ENCODE assay signal across 21 mouse cellular contexts in genomic region chr13:44774351-44774750, GRCm38 (mm10).
"Had no signal": no experiment of that assay in that cellular context is flagged by ENCODE, and none has a peak within 500 bp of the region (broad histone marks: within the 10 kb centered on the region; RNA-seq: fewer than 3 reads in every experiment).

No protein-coding gene starts in this region.

- ATAC-seq: hindbrain, postnatal 0 days; intestine, embryonic 16.5 days; liver, embryonic 12.5 days had no signal

- H3K9ac ChIP-seq: heart, embryonic 13.5 days; heart, embryonic 15.5 days; hindbrain, embryonic 13.5 days; hindbrain, embryonic 15.5 days; limb, embryonic 12.5 days; liver, embryonic 12.5 days; liver, embryonic 14.5 days had no signal

- H3K4me3 ChIP-seq: heart, adult 2 months; heart, embryonic 13.5 days; heart, embryonic 15.5 days; hindbrain, embryonic 13.5 days; hindbrain, embryonic 15.5 days; layer of hippocampus, adult 2 months; left cerebral cortex, adult 2 months; limb, embryonic 10.5 days; limb, embryonic 12.5 days; liver, embryonic 12.5 days had no signal

- DNase-seq: gastrocnemius, postnatal 14 days; gastrocnemius, postnatal 36 days; heart, adult 2 months; heart, postnatal 14 days; heart, postnatal 36 days; kidney, adult 11 months; kidney, adult 2 months; kidney, postnatal 10 days; kidney, postnatal 4 days had no signal

- H3K27ac ChIP-seq: heart, adult 2 months; heart, embryonic 13.5 days; heart, embryonic 15.5 days; hindbrain, embryonic 13.5 days; hindbrain, embryonic 15.5 days; hindbrain, postnatal 0 days; layer of hippocampus, adult 2 months; left cerebral cortex, adult 2 months; limb, embryonic 10.5 days; limb, embryonic 12.5 days; liver, embryonic 12.5 days; liver, embryonic 14.5 days had no signal

- H3K4me1 ChIP-seq: hindbrain, embryonic 15.5 days; limb, embryonic 10.5 days had no signal

- H3K27me3 ChIP-seq: heart, embryonic 13.5 days; heart, embryonic 15.5 days; hindbrain, embryonic 13.5 days; hindbrain, embryonic 15.5 days; limb, embryonic 12.5 days; liver, embryonic 12.5 days had no signal

- H3K9me3 ChIP-seq: heart, embryonic 13.5 days; heart, embryonic 15.5 days; hindbrain, embryonic 13.5 days; hindbrain, embryonic 15.5 days; limb, embryonic 10.5 days; limb, embryonic 12.5 days; liver, embryonic 12.5 days had no signal

- H3K36me3 ChIP-seq: heart, embryonic 13.5 days; heart, embryonic 15.5 days; hindbrain, embryonic 13.5 days; hindbrain, embryonic 15.5 days had no signal
